Mouse (Mus musculus) left cerebral cortex, postnatal 25 days (tissue): ENCODE results near the gene Tsga13. TPM values are rescaled to one million over a fixed set of nuclear protein-coding genes. Genes with fewer than 3 reads are reported as not detected.
A peak's percentile ranks its signal among the peaks of the same experiment; 100 is the strongest.

Source experiments
- DNase-seq, 2 experiments: peaks; one replicate each; pipeline ENCODE4 v3.0.0; 2022; ENCODE audit warnings: low spot score in 2 of 2, mixed read lengths in 1 of 2
- intact Hi-C: fragments of 180-260 bp; cut with DNase I; formaldehyde crosslinking; loops from one replicate; pipeline ENCODE4 v1.15.1; 2025
- total RNA-seq, 2 experiments: library from RNA; stranded (reverse); gene quantifications; 2 replicates each; pipeline ENCODE4 v1.2.3; 2021

Gene Tsga13
- total RNA-seq: not detected

GRCm38 (mm10) chr6:30915473-30915872 lies at the start of gene Tsga13:
TSS of gene Tsga13 (minus strand) at chr6:30915573.
- intact Hi-C loops: no loop called here

DNA sequence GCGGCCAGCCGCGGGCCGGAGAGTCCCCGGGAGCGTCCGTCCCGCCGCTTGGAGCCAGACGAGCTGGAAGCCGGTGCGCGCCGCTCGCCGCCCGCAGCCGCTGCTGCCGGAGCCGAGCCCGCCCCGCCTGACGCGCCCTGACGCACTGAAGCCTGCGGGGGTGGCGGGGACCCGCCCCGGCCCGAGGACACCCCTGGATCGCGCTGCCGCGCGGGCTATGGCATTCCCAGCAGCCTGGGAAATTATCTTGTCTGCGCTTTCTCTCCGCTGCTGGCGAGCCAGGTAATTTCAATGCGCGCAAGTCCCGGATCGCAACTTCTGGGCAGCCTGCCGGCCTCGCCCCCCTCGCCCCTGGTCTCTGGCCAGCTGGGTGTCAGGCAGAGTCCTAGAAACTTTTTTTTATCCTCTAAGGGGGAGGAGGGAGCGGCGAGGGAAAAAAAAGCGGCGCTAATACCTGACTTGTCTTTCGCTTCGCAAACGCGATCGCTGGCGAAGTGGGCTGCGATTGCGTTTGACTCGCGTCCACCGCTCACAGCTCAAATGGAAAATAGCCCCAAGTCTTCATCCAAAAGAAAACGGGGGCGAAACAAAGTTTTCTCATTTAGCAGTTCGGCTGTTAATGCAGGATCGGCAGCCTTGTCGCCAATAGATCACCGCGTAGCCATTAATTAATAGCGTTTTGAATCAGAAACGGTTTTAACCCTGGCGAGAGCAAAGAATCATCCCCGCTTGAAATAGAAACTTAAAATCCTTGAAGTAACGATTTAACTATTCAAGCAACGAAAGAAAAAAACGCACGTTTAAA lies 43.6 kb upstream of the Tsga13 start, which contains the start of gene Klf14:
Klf14 (minus strand) TSS at position 343 of the 805 bp plus-strand sequence.
- no peak for DNase-seq

More at GRCm38 (mm10) chr6:30915473-30915872, at the start of gene Tsga13:
- DNase-seq: no peak

DNA sequence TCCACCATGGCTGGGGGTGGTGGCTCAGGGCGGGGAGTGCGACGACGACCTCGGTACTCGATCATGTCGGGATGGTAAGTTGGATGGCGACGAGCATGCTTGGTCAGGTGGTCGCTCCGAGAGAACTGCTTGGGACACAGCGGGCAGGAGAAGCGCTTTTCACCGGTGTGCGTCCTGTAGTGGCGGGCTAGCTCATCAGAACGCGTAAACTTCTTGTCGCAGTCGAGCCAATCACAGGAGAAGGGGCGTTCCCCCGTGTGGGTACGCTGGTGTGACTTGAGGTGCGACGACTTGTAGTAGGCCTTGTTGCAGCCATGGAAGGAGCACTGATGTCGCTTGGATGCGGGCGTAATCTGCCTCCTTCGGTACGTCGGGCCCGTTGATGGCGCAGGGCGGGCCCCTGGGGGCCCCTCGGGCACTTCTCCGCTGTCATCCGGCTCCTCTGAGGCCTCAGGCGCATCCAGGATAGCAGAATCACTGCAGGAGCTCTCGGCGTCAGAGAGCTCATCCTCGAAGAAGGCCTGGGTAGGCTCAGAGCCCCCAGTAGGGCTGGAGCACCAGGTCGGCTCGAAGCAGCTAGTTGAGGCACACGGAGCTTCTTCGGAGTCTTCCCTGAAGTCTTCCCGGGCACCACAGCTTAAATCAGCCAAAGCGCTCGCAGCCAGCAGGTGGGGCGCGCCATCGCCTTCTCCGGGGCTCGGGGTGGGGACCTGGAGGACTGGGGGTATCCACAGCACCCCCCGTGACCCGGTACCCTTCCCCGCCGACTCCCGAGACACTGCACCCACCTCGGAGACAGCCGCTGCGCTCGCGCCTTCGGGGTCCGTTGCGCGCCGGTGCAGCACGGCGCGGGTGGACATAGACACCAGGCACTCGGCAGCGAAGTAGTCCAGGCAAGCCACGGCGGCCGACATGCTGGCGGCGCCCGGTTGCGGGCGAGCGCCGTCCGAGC lies 42.7 kb upstream of the Tsga13 start:
- peak; percentile 14 to 17 for DNase-seq
- intact Hi-C loops: no loop called here

More for the DNA sequence above, 43.6 kb upstream of the Tsga13 start, which contains the start of gene Klf14:
- intact Hi-C loops: no loop called here

GRCm38 (mm10) chr6:30939264-30939663 lies 23.9 kb upstream of the Tsga13 start:
- intact Hi-C loops: no loop called here
- DNase-seq: no peak

- intact Hi-C loops: no loop called here
- peak in 1 of 2 experiments; percentile 11 for DNase-seq
These were observed 7.4 kb upstream of the Tsga13 start for GRCm38 (mm10) chr6:30922821-30923220.

GRCm38 (mm10) chr6:30921826-30922225 lies 6.5 kb upstream of the Tsga13 start:
- DNase-seq: no peak
- intact Hi-C loops: no loop called here

DNA sequence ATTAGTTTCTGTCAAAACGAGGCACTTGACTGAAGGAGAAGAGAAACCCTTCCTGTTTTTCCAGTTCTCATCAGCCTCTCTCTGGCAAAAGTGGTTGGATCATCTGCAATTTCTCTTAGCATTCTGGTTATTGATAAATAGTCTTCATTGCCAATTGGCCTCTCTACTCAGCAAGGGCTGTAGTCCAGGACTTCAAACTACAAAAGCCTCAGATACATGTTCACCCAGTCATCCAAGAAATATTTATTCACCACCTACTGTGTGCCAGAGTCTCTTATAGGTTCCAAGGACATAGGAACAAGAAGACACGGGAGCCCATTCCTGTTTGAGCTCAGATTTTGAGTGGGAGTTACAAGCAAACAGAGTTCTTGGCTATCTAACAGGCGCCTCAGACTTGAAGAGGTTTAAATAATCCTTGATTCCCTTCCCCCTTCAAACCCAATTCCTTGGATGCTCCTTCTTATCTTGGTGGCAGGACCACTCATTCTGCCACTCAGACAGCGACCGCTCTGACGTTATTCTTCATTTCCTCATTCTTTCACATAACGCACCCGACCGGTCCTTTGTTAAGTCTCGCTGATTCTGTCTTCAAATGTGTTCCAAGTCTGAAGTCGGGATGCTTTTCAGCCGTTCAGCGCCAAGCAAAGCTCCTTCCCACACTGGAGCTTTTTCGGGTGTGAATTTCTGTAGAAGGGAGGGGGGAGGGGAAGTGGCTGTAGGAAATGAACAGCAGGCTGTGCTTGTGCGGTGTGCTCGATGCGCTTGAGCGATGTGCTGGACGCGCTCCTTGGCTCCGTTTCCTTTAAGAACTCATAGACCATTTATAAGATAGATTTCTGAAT lies 5.7 kb upstream of the Tsga13 start:
- intact Hi-C loops: no loop called here
- peak; percentile 62 to 78 for DNase-seq

GRCm38 (mm10) chr6:30907970-30908369 lies 7.4 kb downstream of the Tsga13 start:
- intact Hi-C loops: no loop called here
- DNase-seq: peak; percentile 59 to 95

GRCm38 (mm10) chr6:30904911-30905310 lies 10.5 kb downstream of the Tsga13 start:
- intact Hi-C loops: no loop called here
- no peak for DNase-seq

- no peak for DNase-seq
- intact Hi-C loops: no loop called here
These were observed 11.3 kb downstream of the Tsga13 start for GRCm38 (mm10) chr6:30904033-30904432.

DNA sequence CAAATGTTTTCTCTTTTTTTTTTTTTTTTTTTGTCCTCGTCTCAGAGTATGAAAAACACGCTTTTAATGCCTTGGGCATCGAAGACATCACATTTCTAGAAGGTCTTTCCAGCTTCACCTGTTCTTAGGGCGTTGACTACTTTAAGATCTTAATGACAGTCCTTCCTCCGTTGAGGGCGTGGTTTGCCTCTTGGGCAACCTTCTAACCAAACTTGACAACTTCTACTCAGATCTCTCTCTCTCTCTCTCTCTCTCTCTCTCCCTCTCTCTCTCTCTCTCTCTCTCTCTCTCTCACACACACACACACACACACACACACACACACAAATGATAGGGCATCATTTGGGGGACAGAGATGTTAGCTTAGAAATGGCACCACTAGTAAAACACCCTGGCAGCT lies 17.9 kb downstream of the Tsga13 start:
- intact Hi-C loops: no loop called here
- DNase-seq: no peak

DNA sequence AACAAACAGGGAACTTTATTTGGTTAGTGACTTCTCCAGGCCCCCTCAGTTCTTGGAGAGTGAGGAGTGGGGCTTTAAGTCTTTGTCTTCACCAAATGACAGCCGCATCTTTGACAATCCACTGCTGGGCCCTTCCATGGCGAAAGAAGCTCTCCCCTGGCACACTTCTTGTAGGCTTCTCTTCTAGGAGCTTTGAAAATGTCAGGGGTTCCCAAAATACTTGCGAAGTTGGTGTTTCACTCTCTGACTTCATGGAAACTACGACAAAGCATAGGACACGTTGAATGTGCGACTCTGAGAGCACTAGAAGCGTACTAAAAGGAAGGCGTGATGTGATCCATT lies 18.4 kb downstream of the Tsga13 start:
- DNase-seq: no peak
- intact Hi-C loops: no loop called here

GRCm38 (mm10) chr6:30896195-30896985 lies 19.0 kb downstream of the Tsga13 start, which contains the start of gene Copg2:
TSS of gene Copg2 (minus strand) at chr6:30896794.
- intact Hi-C loops: no loop called here
- DNase-seq: peak; percentile 96

- intact Hi-C loops: no loop called here
- DNase-seq: peak; percentile 13 to 34
These were observed 19.6 kb downstream of the Tsga13 start for GRCm38 (mm10) chr6:30895819-30896194.

DNA sequence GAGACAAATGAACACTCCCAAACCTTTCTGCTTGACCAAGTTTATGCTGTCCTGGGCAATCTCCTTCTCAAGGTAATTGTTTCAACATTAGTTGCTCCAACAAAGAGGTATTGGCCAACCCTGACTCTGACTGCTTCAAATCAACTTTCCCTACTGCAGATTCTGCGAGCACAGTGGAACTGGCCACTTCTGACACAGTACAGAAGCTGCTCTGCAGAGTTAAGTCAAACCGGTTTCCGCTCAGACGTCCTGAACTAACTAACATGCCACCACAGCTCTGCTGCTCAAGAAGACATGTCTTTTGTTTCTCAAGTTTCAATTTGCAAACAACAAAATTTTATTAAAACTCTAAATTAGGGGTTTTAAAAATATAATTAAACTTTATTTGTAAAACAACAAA lies 22.3 kb downstream of the Tsga13 start:
- DNase-seq: no peak
- intact Hi-C loops: no loop called here

DNA sequence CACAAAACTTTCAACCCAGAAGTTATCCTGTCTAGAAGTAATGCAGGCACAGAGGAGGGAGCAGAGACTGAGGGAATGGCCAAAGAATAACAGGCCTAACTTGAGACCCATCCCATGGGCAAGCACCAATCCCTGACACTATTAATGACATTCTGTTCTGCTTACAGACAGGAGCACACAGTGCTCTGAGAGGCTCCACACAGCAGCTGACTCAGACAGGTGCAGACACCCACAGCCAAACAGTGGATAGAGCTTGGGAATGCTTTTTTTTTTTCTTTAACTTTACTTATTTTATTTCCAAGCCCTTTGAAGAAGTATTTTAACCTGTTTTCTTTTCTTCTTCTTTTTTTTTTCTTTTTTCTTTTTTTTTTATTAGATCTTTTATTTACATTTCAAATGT lies 23.6 kb downstream of the Tsga13 start:
- intact Hi-C loops: no loop called here
- DNase-seq: no peak

DNA sequence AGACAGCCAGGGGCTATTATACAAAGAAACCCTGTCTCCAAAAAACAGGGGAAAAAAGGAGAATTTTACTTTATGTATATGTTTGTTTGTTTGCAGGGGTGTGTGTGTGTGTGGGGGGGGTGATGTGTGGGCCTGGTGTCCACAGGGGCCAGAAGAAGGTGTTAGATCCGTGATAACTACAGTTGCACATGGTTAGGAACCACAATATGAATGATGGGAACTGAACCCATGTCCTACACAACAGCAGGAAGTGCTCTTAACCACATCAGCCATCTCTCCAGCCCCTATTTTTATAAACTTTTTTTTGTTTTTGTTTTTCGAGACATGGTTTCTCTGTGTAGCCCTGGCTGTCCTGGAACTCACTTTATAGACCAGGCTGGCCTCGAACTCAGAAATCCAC lies 30.5 kb downstream of the Tsga13 start:
- no peak for DNase-seq
- intact Hi-C loops: no loop called here

- intact Hi-C loops: no loop called here
- DNase-seq: no peak
These were observed 31.9 kb downstream of the Tsga13 start for GRCm38 (mm10) chr6:30883491-30883890.

DNA sequence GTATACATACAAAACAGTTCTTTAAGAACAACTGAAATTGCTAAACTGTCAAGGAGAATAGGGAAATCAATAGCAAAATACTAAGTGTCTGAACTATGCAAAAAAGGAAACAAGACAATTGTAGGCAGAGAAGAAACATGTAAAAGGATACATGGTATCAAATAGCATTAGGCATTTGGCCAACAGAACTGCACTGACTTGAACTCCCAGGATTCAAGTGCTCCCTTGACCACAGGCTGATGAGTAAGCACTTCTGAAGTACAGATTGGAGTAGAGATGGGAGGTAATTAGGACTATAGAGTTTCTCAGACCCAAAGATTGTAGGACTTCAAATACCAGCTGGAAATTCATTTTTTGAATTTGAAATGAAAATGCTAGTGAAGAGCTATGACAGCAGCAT lies 38.7 kb downstream of the Tsga13 start:
- intact Hi-C loops: no loop called here
- no peak for DNase-seq
